Mouse (Mus musculus) urinary bladder, adult 18-20 months (tissue): ENCODE measurements at regions not wholly inside any gene's neighbourhood (a gene's known extent, or its start where the extent isn't known, plus 50 kb on each side); places are given as distances from the start of the nearest gene placed in this dataset.

Source experiments
- DNase-seq, 2 experiments: peaks; one replicate each; pipeline ENCODE4 v3.0.0; 2022; ENCODE audit warnings: low spot score in 2 of 2, mixed read lengths in 2 of 2

DNA sequence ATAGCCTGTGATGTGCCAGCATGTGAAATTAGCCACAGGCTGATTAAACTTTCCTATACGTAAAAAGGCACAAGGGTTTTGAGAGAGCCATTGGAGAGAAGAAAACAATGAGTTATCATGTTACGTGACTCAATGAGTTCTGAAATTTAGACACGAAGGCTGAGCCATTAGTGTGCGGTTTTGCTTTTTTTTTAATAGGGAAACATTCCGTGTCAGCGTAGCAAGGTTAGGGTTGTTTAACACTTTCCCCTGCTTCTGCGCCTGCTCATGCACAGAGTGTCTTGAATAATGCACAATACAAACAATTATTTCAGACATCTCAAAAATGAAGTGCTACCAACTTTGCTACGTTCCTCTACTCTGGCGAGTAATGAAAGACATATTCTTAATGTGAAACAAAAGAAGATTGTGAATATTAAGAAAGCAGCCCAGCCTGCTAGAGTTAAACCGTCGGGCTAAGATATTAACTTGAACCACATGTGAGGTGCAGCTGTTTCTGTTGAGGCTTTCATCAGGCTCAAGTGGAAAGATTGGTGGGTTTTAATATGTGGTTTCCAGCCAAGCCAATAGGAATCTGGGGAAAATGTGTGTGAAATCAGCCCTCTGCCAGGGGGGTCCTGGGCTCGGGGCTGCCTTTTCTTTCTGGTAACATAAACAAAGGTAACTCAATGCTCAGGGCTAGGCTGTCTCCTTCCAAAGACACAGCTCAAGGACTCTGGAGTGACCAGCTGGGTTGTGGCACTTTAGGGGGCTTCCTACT, 287.2 kb downstream of the Slc4a3 start:
- DNase-seq: no peak

DNA sequence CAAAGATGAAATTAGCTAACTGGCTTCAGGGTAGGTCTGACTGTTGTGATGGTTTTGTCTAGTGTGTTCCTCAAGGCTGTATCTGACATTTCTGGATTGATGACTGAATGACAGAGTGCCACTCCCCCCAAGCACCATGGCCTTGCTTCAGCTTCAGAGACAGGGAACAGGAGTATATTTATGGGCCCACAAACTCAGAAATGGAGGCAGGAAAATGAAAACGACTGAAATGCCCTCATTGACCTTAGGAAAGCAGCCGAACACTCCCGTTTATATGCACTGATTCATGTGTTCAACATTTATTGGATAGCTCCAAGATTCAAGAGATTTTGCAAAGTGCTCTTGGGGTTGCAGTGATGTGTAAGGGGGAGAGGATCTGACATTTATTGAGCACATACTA, 288.3 kb downstream of the Slc4a3 start:
- no peak for DNase-seq

DNA sequence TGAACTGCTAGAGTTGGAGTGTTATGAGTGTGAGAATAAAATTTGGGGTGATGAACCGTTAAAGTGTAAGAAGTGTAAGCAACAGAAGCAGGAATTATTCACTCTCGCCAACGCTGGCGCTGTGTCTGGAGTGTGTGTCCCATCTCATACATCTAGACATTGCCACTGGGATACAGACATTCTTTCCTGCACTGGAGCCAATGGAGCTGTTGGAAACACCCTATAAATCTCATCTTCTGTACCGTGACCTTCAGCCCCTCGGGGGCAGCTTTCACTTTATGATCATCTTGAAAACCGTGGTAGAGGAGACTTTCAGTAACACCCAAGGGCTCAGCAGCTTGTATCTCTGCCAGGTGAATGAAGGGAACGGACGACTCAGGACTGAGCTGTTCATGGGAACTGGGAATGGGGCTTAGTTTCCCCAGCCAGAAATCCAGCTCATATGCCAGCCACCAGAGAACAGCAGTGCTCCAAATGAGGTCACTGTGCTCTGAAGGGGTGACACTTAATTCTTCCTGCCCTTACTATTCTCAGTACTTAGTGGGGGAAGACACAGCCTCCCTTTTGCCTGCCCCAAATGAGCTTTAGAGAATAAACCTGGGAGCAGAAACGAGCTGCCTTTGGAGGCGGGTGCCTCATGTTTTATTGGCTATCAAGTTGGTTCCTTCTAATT, 293.6 kb downstream of the Slc4a3 start:
- DNase-seq: no peak

DNA sequence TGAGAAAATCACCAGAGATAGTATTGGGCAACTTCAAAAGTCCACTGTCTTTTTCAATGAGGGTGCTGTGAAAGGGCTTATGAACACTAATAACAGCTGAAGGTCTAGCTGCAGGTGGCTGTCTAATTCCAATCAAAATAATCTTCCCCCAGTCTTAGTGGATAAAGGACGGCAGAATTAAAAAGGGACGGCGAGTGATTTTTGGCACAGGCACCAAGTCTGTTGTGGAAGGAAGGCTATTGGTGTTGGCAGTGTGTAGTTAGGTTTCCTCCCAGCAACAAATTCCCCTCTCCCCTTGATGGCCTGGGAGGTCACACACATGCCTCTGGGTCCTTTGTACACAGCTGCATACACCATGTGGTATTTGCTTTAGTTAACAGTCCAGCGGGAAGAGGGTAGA, 296.3 kb downstream of the Slc4a3 start:
- DNase-seq: no peak

DNA sequence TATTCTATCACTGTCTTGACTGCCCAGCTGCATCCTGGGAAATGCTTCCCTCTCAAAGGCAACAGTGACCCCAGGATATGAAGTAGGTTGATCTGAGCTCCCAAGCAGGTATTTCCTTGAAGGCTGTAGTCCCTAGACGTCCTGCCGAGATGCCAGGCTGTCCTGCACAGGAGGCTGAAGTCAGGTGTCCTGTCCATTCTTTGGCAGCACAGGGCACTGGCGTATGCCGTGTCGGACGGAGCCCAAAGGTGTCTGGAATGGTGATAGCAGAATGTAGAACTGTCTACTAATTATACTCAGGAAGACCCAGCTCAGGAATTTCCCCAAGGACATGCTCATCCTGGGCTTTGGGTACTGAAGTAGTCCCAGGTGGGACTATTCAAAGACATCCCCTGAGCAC, 297.3 kb downstream of the Slc4a3 start:
- DNase-seq: no peak

DNA sequence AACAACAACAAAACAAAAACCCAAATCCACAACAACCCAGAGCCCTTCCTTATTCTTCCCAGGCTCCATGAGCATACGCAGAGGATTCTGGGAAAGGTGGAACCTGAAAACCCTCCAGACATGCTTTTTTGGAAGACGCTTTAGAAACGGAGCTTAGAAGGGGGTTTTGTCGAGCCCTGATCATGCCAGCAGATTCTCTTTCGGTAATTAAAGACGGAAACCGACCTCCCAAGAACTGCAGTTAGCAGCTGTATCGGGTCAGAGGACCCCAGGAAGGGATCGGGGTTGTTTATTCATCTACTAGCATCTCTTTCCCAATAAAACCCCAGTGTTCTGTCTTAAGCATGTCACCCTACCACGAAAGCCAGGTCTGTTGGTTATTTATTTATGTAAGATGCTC, 298.1 kb downstream of the Slc4a3 start:
- no peak for DNase-seq

DNA sequence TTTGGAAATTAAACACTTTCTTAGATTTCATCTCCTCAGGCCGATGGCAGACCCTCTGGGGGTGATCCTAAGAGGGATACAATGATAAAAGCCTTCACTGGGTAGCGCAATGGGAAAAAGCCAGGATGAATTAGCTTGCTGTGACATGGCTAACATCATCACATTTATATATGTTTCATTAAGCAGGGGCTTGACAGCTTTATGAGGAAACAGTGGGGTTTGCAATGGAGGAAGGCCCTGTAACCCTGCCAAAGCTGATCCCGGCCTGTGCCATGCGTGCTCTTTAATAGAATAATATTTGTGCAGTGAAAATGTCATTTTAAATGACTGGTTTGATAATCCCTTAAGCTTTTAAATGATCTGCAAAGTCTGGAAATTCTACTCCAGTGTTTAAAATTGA, 298.5 kb downstream of the Slc4a3 start:
- DNase-seq: no peak

DNA sequence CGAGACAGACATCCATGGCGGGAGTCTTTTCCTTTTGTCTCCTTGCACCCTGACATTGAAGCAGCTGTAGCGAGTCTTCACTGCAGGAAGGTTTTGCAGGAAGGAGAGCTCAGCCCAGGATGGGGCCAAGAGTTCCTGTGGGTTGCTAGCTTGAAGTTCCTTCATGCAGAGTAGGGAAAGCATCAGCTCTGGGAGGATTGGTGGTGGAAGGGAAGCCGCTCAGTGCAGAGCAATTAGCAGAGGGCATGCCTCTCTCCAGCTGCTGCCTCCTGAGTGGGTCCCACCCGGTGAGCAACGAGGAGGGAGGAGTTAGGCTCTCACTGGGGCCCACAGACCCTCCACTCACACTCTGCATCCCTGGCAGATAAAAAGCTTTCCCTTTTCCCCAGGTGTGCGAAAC, 298.9 kb downstream of the Slc4a3 start:
- no peak for DNase-seq

DNA sequence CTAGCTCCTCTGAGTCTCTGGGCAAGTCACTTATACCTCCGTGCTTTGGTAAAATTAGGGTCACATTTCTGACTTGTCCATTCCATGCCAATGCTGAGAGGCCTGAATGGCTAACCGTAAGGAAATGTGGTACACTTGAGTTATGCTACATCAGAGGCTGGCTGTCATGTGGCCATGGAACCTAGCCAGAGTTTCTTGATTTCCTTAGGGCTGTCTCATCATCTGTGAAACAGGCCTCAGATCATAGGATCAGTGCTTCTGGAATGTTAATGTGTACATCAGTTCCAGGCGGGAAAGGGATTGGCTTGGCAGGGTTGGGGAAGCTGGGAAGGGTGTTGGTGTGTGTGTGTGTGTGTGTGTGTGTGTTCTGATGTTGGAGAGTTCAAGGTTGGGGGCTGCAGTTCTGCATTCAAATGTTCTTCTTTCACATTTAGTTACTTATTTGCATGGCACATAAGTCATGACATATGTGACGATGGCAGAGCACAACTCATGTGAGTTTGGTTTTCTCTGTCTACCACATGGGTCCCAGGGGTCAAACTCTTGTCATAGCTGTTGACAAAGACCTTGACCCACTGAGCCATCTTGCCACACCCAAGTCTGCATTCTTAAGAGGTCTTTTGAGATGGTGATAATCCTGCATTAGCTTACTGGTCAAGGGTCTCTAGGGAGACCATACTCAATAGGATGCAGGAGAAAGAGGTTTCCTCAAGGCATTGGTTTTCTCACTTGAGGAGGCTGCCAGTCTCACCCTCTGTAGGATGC, 299.9 kb downstream of the Slc4a3 start:
- DNase-seq: no peak

DNA sequence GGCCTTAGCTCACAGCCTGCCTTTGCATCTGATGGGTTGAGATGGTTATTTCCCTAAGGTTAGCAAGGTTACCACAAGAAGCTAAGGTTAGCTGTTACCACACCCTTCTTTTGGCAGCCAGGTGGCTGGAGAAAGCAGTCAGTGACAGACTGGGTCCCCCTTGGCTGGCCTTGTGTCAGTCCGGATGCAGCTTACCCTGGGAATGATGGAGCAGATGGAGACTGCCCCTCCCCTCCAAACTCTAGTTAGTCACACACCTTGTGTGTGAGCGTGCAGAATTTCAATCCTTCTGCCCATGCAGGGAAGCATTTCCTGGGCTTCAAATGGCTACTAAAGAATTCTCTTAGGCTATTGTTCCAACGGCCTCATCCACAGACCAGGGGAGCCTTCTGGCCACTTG, 301.6 kb downstream of the Slc4a3 start:
- no peak for DNase-seq

DNA sequence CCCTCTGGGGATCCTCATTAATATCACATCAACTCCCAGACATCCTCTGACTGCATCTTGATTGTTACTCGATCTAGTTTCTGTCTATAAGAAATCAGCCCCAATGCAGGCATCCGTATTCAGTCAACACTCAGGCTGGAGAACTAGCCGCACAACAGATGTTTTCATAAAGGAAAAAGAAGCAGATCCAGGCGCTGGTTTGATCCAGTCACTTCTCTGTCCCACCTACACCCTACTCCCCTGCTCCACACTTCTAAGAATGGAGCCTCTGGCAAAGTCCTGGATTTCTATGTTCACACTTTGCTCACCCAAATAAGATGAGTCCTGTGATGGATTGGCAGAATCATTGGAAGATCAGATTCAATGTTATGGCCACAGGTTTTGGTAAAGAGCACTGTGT, 302.4 kb downstream of the Slc4a3 start:
- DNase-seq: no peak

DNA sequence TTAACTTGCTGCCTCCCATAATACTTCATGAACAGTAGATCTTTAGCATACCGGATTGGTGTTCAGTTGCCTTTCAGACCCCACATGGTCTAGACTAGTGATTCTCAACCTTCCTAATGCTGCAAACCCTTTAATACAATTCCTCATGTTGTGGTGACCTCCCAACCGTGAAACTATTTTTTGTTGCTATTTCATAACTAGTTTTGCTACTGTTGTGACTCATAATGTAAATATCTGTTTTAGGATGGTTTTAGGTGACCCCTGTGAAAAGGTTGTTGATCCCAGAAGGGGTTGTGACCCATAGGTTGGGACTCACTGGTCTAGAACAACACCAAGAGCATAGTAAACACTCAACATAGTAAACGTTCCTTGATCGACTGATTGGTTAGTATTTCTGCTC, 304.1 kb downstream of the Slc4a3 start:
- DNase-seq: no peak

DNA sequence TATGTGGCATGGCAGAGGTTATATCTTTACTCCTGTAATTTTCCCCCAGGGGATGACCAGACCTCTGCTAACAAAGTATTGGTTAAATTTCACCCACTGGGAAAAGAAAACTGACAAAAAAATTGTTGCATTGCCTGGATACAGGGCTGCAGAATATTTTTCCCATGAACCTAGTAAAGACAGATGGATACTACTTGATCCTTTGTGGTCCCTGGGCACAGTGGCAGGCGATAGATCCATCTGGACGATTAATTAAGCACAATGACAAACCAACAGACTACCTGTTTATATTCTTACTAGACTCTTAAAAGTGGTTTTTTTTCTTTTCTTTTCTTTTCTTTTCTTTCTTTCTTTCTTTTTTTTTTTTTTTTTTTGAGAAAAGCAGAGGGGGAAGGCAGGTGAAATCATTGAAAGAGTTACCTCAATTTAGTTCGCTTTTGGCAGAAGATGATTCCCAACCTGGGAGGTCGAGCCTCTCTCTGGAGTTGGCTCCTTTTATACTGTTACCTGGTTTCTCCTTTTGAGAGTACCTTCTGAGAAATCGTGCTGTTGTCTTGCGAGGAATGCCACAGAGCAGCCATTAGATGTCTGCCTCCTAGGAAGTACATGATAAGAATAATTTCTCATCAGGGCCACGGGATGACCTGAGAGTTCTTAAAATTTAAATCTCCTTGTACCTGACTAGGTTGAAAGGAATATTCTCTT, 312.6 kb downstream of the Slc4a3 start:
- DNase-seq: no peak

DNA sequence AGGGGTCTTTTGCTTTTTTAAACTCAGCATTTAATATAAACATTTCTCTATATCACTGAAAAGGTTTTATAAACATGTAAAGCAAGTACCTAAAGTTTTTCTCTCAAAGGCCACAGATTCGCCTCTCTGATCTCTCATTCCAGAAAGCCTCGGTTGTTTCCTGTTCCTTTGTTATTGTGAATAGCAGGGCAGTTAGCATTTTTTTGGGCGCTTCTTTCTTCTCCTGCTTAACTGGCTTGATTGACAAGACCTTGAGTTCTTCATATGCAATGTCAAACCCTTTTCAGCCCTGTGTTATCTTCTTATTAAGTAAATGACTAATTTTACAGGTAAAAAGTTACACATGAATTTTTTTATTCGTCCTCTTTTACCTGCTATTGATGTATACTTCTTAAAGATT, 316.7 kb downstream of the Slc4a3 start:
- DNase-seq: no peak

DNA sequence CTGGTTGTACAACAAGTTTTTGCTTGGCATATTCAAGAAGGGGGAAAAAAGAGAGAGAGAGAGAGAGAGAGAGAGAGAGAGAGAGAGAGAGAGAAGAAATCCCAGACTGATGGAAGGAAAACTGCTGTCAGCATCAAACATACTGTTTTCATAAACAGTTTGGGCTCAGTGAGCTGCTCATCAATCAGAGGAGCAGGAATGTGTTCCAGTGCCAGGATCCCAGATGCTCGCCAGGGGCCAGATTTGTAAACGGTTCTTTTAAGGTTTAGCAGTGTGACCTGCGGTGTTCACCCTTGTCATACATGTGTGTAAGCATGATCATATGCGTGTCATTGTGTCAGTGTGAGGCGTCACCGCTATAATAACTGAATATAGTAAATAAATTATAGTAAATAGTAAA, 320.5 kb downstream of the Slc4a3 start:
- no peak for DNase-seq

DNA sequence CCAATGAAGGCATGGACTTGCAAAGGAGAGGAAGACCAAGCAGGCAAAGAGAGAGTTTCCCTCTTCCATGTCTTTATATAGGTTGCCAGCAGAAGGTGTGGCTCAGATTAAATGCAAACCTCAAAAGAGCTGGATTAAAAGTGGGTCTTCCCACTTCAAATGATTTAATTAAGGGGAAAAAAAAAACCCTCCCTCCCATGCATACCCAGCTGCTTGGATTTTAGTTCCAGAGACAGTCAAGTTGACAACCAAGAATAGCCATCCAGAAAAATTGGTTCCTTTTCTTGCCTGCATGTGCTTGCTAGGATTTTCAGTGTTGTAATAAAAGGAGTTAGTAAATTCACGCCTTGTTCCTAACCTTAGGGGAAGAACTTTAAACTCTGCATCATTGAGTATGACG, 323.3 kb downstream of the Slc4a3 start:
- no peak for DNase-seq

DNA sequence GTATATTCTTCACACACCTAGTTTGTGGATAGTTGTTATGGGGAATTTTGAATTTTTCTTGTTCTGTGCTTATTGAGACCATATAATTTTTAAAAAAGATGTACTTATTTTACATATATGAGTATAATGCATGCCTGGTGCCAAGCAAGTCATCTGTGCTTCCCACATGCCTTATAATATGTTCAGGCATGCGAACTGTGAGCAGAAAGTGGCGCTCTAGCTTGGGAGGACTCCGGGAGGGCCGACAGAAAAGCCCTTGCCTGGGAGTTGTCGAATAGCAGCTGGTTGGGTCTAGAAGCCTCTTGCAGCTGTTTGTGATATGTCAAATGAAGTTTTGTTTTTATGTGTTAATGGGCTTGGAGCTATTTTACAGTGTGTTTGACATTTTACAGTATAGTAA, 323.8 kb downstream of the Slc4a3 start:
- no peak for DNase-seq

DNA sequence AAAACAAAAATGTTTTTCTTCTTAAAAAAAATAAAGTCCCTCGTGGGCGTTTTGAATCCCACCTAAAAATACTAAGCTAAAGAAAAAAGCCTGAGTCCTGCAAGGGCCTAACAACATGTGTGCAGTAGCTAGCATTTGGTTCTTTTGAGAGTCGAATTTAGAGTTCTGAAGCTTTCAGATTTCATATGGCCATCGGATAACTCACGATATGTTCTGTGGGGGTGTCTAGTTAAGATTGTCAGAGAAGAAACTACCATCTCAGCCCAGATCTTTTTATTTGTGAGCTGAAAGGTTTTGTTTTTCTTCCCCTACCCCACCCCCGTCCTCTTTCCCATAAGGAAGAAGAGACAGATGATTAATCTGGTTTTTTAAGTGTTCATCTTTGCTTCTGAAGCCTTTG, 327.8 kb downstream of the Slc4a3 start:
- DNase-seq: no peak

DNA sequence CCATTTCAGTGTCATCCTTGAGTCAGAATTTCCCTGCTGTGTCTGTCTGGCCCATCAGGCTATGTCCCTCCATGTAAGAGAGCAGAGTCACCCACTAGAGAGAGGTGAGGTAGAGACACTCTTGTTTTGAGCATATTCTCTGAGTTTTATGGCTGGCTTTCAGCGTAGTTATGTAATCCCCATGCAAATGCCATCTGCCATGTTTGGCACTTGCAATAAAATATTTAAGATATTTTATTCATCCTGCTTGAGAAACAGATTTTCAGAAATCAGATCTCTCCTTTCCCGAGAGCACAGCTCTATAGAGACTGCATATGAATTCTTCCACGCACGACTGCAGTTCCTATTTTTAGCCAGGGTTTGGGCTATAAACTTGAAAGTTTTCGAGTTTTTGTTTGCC, 331.1 kb downstream of the Slc4a3 start:
- no peak for DNase-seq

DNA sequence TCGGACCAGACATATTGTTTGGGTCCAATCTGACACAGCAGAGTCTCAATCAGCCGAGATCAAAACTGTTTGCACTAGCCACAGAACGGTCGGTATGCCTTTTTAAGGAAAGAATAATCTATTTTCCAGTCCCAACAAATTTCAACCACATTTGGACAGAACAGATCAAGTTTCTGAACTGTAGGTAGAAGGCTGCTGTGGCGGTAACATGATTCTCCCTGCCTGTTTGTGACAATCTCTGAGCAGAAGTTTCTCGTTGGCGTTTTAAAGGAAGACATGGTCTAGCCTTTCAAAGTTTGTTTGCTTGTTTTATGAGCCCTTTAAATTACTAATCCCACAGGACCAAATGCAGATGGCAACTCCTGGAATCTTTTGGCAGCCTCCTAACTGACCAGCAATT, 339.6 kb downstream of the Slc4a3 start:
- no peak for DNase-seq

DNA sequence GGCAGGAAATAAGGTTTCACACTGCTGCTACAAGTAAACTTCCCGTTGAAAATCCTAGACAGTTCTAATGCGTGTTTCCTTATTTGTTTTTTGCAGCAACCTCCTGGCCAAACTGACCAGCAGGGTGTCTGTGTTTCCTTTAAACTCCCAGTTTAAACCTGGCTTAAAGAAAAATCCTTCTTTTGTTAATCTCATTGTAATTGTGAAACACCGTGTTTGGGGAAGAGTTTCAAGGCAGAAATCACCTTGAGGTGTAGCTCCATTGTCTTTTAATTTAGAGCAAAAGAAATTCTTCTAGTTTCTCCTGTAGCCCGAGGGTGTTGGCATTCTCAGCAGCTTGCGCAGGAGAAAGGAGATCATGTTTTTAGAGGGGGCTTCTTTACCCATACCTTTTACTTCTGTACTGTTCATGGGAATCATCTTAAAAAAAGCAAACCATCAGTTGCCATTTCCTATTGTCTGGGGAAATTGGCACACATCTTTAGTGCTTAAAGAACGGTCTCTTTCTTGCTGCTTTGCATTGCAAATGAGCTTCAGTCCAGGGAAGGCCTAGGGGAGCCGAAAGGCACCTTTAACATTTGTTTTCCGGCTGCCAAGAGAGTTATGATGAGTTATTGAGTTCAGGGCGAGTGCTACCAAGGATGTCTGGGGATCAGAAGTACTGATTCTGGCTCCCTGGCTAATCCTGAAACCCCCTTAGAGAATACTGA, 342.6 kb downstream of the Slc4a3 start:
- no peak for DNase-seq
